Mouse (Mus musculus) liver (tissue): ENCODE results near the gene Myf5.

Source experiments
- DNase-seq: peaks from one replicate; pipeline ENCODE4 v3.0.0-alpha.2; 2020; ENCODE audit warnings: mixed read lengths

Myf5 gene

DNA sequence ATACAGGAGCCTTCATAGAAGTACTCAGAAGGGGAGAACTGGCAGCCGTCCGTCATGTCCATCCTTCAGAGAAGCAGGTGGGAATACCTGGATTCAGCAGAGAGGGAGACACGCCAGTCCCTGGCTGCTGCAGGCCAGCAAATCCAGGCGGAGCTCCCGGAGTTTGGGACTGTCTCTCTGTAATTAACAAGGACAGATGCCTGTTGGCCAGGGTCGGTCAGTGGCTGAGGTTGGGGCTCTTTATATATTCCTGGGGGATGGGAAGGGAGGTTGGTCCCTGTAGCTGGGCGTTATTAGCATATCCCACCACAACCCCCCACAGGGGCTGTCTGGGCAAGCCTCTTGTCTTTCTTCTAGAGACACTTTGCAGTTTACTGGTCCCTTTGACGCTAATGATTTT, at the start of gene Myf5:
Gene Myf5 (minus strand): TSS at position 265 of the 400 bp plus-strand sequence.
- no peak for DNase-seq

DNA sequence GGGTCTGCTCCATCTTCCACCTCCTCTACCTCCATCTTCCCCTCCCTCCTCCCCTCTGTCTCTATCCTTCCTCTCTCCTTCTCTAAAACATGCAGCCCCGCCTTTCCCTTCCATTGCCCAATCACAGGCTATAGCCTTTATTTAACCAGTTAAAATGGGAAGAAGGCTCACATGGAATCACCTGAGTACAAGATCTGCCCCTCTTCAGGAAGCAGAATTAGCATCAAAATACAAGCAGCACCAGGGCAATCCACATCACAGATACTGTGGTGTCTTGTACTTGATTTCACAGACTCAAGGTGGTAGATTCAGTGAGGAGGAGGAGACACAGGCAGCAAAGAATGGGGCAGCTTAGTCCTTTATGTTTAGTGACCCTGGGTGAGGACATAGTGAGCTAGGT, 42.8 kb upstream of the Myf5 start:
- no peak for DNase-seq

- no peak for DNase-seq
Measured at GRCm38 (mm10) chr10:107519216-107519615, 33.3 kb upstream of the Myf5 start.

GRCm38 (mm10) chr10:107516641-107517040, 30.7 kb upstream of the Myf5 start:
- DNase-seq: no peak

DNA sequence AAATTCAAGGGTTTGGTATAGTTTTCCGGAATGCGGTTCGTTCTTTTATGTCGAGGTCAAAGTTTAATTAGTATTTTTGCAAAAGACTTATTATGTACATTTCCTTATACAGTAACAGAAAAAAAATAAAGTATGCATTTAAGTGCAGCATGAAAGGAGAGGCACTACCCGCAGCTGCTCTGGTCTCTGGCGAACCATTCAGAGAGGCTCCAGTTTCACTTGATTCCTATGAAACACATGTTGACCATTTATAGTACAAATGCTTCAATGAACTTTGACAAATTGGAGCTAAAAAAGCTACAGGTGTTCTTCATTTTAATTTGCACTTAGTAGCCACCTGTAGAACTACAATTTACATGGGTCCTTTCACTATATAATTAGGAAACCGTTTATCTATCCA, 28.8 kb upstream of the Myf5 start:
- DNase-seq: no peak

DNA sequence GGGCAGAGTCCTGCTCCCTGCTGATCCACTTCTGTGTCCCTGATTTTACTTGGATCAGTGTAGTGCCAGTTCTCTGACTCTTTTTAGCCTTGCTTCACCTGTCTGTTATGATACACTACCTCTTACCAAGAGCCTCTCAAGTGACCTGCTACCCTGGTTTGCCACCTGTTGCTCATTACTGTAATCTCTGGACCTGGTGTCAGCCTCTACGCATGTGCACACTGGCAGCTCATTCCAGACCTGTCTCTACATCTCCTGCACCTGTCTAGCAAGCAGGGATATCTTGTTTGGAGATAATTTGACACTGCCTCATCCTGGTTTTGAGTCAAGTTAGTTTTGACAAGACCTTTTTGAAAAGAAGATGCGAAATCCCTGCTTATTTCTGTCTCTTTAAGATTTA, 20.5 kb upstream of the Myf5 start:
- DNase-seq: no peak

- no peak for DNase-seq
Measured at GRCm38 (mm10) chr10:107503430-107503829, 17.5 kb upstream of the Myf5 start.

DNA sequence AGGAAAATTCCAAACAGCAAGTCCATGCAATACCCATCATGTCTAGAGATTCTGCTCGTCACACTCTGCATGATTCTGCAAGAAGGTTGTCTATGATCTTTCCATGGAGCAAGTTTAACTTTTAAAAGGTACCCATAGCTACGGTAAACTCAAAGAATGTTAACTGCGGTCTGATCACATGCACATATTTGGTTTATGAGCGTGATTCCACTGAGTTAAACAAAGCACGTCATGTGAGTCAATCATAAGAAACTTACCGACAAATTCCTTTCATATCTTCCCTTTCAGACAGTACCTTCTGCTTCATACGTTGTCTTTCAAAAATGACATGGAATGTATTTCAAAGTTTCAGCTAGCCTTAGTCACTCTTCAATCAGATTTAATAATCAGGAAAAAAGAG, 16.3 kb upstream of the Myf5 start:
- DNase-seq: no peak

GRCm38 (mm10) chr10:107499656-107500055, 13.7 kb upstream of the Myf5 start:
- DNase-seq: no peak

- DNase-seq: no peak
Measured at GRCm38 (mm10) chr10:107496402-107496801, 10.5 kb upstream of the Myf5 start.

- DNase-seq: no peak
Measured at GRCm38 (mm10) chr10:107494568-107494967, 8.6 kb upstream of the Myf5 start, which contains the start of gene Myf6. TSS of gene Myf6 (minus strand) at chr10:107494737.

- DNase-seq: no peak
Measured at GRCm38 (mm10) chr10:107493580-107494474, 7.9 kb upstream of the Myf5 start.

DNA sequence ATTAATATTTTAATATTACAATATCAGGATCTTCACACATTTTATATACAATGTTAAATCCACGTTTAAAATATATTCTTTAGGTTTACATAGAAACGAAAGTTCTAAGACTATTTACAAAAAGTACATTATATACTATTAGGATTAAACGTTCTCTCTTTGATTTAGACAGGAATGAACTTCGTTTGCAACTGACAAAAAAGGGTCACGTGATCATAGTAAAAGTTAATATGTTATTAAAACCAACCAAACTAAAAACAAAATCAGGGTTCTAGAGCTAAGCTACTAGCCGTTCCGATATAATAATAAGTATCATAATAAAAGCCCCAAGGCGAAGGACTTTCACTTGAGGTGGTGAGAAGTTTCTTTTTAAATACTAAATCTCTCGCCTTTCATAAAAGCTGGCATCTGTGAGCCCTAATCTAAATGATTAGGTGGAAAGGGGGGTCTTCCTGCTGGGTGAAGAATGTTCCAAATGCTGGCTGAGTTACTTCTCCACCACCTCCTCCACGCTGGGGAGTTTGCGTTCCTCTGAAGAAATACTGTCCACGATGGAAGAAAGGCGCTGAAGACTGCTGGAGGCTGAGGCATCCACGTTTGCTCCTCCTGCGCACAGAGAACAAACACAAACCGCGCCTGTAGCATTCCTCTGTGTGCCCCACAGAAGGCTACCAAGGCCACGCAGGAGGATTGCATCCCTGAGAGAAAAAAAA, 7.1 kb upstream of the Myf5 start:
- no peak for DNase-seq

DNA sequence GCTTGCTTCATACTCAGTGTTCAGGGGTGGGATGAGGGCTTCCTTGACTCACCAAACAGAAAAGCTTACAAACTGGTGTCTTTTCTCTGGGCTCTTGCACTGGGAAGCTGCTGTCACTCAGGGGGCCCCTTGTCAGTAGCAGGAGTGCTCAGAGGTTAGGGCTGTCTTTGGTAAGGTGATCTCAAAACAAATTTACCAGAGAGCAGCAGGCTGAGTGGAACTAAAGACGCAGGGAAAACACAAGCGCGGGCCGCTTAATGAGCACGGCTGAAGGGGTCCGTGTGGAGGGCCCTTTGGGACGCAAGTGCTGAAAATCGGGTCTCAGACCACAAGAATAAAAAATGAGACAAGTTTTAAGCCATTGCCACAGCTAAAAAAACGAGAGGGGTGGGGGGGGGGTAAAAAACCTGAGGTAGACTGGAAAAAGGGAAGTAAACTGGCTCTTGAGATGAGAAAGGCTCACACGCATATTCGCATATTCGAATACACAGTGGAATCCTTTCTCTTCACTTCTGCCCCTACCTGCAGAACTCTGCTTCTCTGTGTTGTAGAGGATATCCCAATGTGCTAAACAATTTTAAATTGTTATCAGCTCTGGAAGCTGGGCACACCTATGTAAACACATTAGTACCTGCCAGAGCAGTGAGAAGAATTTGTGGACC, 2.9 kb upstream of the Myf5 start:
- DNase-seq: no peak

DNA sequence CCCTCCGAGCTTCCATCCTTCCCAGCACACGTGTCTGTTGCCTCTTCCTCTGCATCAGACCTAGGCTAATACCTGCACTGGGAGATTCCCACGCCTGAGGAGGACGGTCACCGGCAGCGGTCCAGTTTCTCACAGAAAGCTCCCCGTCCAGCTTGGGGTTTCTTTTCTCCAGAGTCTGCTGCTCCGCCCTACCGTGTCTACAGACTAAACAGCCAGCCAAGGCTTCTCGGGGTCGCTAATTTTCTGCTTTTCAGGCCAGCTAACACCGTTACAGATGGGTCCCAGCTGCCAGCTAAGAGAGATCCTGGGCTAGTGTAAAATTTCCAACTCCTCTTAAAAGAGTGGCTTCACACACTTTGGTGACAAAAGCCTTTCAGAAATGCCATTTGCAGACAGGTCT, 836 bp upstream of the Myf5 start:
- DNase-seq: no peak

GRCm38 (mm10) chr10:107484050-107484449, 1.9 kb downstream of the Myf5 start:
- no peak for DNase-seq

DNA sequence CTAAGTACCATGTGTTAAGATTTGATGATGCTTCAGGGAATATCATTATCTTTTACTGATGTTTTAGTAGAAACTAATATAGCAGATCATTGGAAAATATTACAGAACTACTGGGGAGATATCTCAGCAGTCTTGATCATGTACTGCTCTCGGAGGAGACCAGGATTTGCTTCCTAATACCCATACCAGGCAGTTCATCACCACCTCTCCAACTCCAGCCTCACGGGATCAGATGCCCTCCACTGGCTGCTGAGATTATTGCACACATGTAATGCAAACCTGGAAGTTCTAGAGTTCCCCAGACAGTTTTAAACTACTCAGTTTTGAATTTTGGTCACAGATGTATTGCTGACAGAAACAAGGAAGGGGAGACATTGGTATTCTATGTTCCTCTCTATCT, 12.4 kb downstream of the Myf5 start:
- no peak for DNase-seq

GRCm38 (mm10) chr10:107471712-107472111, 14.2 kb downstream of the Myf5 start:
- no peak for DNase-seq

DNA sequence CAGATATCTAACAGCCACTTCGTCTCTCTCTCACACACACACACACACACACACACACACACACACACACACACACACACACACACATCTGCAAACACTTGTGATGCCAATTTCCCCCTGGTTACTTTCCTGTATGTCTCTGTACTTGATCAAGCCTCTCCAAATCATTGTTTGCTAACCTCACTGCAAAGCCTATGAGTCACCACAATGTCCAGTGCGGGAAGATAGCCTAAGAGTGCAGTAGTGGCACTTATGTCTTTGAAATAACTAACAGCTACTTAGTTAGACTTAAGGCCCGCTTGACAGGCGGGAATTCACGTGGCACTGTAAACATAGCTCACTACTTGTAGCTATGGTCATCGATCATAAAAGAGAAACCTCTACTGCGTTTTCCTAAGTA, 18.1 kb downstream of the Myf5 start:
- DNase-seq: no peak

DNA sequence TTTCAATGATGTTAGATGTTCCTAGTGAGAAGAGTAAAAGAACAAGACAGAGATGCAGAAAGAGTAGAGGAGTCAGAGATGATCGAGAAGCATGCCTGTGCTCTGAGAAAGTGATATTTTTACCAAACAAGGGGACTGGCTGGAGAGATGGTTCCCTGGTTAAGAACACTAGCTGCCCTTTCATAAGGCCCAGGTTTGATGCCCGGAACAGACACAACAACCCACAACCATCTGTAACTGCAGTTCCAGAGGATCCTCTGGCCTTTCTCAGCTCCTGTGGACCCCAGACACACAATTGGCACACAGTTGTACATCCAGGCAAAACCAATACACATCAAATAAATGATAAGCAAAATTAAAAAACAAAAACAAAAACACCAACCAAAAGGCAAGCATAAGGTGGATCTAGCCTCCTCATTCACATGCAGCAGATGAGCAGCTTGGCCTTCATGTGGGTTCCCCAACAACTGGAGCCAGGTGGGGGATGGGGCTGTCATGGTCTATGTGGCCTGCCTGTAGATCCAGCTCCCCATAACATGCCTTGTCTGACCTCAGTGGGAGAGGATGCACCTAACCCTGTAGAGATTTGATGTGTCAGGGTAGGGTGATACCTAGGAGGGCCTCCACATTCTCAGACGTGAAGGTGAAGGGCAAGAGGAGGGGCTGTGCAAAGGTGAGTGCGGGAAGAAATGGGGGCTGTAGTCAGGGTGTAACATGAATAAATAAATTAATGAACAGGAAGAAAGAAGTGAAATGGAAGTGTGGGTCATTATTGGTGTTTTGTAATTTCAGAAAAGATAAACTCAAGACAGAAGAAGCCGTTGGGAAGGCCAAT, 36.2 kb downstream of the Myf5 start:
- DNase-seq: no peak

DNA sequence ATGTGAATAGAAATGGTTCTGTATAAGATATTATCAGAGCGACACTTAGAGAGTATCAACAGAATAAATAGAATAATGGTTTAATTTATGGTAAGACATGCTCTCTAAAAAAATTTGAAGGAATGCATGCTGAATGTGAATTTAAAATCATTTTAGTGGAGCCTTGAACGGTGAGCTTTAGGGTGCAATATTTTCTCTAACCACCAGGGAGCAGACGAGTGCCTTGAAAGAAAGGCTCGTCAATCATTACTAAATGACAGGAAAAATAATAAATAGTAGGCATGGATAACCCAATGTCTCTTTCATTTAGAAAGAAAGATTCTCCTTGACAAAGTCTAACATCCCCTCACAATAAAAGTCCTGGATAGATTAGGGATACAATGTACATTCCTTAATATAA, 43.2 kb downstream of the Myf5 start:
- no peak for DNase-seq

DNA sequence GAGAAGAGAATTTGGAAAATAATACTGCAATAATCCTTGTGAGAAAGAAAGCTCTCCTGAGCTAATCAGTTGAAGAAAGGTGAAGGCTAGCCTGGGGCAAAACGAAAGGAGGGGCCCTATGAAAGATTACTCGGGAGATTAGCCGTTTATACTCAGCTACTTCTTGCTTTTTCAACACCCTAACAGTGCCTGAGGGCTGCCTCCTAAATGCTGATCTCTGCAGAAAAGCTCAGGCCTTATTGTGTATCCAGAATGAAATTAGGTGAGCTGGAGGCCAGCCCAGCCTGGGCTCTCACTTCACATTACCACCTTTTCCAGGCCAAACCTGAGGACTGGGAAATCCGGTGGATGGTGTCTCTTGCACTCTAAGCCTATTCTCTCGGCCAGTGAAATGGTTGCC, 49.0 kb downstream of the Myf5 start:
- DNase-seq: no peak
